Mouse (Mus musculus) cerebellum, adult 2 months (tissue): ENCODE results near the gene Ppp3ca.

ENCODE experiments used
- CTCF ChIP-seq: fragments of 200-500 bp; IDR thresholded peaks from 2 replicates; pipeline ENCODE4 v1.5.1; 2011; ENCODE audit warnings: low read depth, mild to moderate bottlenecking, control low read depth, low read length, moderate library complexity, borderline replicate concordance; ENCODE audit not compliant: insufficient read depth
- POLR2A ChIP-seq: fragments of 200-500 bp; IDR thresholded peaks from 2 replicates; pipeline ENCODE4 v1.6.1; 2011; ENCODE audit warnings: low read length, control low read depth, borderline replicate concordance; ENCODE audit not compliant: insufficient read depth

DNA sequence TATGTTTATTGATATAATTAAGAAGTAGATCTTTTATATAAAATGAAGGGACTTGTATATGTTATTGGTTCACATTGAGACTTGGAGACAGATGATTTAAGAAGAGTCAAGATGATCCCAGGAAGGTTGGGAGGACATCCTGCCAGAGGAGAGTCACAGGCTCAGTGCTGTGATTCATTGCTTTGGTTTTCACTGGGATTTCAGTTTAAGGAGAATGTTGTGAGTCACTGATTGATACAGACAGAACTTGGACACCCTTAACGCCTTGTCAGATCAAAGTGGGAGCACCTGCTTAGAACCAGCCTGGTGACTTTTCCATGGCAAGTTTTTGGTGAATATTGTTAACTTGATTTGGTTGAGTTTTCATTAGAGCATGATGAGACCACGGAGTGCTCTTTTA lies 58.0 kb downstream of the Ppp3ca start:
- TF ChIP-seq CTCF, result no peak
- no peak for TF ChIP-seq POLR2A
